Mouse (Mus musculus) G1E-ER4 (cell line): Measurements from ENCODE around the gene Eif1ax. TPM values are rescaled to one million over a fixed set of nuclear protein-coding genes. Genes with fewer than 3 reads are reported as not detected.

Source experiments
- GATA1 ChIP-seq: IDR thresholded peaks from one replicate; pipeline ENCODE4 v1.8.0; 2012; ENCODE audit warnings: low read length, inconsistent platforms
- polyA plus RNA-seq: library from polyadenylated mRNA; stranded (reverse); fragments of >175 nt; gene quantifications from 2 replicates; pipeline ENCODE4 v1.2.3, GENCODE M21; 2012

Eif1ax gene
- polyA plus RNA-seq = 727 and 748 TPM in 2 replicates

DNA sequence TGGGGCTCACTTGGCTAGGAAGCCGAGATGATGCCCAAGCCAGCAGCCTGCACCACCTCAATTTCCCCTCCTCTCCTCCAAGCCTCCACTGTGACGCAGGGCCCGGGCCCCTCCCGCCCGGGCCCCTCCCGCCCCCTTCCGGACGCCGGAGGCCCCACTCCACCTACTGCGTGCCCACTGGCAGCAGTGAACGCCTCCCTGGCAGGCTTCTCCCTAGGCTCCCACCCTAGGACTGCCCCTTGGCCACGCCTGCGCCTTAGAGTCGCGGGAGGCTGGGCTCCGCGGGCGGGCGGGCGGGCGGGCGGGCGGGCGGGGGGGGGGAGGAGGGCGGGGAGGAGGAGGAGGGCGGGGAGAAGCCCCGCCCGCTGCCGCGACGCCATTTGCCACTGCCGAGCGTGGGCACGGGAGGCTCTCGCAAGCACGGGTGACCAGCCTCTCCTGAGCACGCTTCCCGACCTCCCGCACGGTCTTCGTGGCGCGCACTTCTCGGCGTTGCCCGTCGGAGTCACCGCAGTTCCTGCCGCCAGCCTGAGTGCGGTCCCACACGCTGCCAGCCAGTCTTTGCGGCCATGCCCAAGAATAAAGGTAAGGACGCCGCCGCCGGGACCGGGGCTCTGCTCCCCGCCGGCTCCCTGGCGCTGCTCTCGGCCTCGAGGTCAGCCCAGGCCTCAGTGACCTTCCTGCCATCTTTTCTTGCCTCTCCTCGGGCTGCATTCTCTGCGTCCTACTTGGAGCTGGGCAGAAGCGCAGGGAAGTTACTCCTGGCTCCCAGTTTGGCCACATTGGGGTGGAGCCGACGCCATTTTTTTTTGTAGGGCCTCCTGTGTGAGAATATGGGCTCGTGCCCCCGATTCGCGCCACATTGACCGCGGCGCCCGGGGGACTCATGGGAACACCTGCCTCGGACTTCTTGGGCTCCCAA lies at the start of gene Eif1ax:
TSS of gene Eif1ax (plus strand) at position 348 of the 922 bp plus-strand sequence.
- no peak for TF ChIP-seq GATA1

GRCm38 (mm10) chrX:159364506-159364905 lies 7.5 kb upstream of the Eif1ax start:
- no peak for TF ChIP-seq GATA1

DNA sequence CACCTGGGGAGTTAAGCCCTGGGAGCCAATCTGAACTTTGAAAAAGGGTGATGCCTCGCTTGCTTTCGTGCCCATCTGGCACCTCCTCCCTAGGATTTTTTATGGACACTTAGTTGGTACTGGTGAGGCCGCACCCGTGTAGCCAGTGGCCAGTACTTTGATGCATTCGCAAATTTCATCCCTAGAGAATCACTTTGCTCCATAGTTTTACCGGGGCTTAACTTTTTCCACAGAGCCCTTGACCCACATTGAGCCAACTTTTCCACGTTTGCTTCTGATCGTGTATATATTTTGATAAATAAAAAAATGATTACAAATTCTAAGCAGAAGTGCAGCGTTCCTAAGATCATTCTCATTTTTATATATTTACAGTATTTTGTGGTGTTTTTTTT lies 771 bp downstream of the Eif1ax start:
- no peak for TF ChIP-seq GATA1

DNA sequence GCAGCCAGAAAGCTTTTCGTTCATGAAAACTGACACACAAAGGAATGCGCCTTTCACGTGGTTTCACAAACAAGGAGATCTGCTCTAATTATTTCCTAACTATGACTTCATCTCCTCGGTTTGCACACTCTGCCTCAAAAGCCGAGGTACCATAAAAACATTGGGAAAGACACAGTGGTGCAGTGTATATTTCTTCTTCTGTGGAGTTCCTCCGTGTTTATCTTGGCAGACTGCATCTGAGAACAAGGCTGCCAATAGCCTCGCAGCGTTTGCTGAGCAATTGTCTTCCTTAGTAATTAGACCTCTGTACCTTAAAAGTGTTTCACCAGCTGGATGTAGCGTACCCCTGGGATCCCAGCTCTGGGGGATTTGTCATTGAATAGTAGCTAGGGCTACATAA lies 15.1 kb downstream of the Eif1ax start:
- no peak for TF ChIP-seq GATA1

- TF ChIP-seq GATA1 = no peak
Measured at GRCm38 (mm10) chrX:159388953-159389352, 17.0 kb downstream of the Eif1ax start.

DNA sequence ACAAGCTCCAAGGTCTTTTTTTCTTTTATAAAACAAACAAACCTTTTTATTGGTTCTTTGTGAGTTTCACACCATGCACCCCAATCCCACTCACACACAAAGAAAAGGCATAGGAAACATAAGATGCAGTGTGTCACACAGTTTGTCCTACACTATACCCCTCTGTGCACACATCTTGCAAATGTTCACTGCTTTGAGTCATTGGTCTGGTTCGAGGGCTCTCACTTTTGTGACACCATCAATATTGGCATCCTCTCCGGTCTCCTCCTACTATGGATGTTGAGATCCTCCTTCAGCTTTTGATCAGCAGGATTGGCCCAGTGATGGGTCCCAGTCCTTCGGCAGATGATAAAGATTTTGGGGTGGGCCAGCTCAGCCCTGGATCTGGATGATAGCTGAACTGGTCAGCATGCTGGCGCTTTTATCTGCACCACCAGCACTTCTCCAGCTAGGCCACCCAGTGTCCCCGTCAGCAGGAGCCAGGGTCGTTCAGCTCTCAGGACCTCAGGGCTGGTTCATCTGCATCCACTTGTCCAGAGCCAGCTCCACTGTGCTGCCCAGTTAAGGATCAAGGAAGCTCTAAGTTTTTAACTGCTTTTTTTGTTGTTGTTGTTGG lies 18.5 kb downstream of the Eif1ax start:
- TF ChIP-seq GATA1 = no peak

GRCm38 (mm10) chrX:159391239-159391638 lies 19.3 kb downstream of the Eif1ax start:
- TF ChIP-seq GATA1 = no peak

DNA sequence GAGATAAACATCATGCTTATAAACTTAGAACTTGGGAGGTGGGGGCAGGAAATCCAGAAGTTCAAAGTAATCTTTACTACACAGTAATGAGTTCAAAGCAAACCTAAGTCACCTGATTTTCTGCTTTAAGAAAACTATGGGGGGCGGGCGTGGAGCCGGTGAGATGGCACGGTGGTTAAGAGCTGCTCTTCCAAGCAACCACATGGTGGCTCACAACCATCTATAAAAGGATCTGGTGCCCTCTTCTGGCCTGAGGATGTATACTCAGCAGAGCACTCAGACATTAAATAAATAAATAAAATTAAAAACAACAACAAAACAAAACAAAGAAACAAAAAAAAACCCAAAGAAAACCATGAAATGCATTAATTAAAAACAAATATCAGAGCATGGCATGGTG lies 37.3 kb downstream of the Eif1ax start:
- no peak for TF ChIP-seq GATA1

DNA sequence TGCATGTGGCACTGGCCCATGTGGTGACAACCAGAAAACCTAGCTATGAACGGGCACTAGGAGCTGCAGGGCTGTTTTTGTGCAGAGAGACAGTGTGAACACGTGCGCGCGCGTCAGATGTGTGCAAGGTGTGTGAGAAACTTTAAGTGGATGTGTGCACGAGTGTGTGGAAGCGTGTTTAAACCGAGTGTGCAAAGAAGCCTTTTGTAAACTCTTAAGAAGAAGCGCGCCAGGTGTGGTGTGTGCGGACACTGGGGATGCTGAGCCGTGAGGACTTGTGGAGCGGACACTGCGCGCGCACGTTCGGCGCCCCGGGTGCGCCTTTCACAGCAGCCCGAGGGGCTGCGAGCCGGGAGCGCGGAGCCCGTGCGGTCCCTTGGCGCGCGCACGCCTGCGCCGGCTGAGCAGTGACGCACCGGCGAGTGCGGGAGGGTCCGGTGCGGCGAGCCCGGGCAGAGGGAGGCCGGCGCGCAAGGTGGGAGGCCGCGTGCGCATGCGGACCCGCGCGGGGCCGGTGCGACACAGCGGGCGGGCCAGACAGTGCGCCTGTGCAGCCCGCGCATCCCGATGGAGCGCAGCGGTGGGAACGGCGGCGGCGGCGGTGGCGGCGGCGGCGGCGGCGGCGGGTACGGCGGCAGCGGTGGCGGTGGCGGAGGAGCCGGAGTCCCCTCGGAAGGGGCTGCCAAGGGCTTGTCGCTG lies 42.3 kb downstream of the Eif1ax start, which contains the start of gene Map7d2:
TSS of gene Map7d2 (plus strand) at position 443 of the 699 bp plus-strand sequence.
- TF ChIP-seq GATA1 = no peak

GRCm38 (mm10) chrX:159414829-159415673 lies 43.1 kb downstream of the Eif1ax start:
- no peak for TF ChIP-seq GATA1

Other genes with a start within 250 kb of the Eif1ax start
- gene Rps6ka3, start 161.9 kb upstream of the Eif1ax start, polyA plus RNA-seq = 4.4 and 5.7 TPM in 2 replicates
- gene Map7d2, start 42.4 kb downstream of the Eif1ax start, polyA plus RNA-seq = not detected in 2 replicates
- 2.2 and 3.8 TPM in 2 replicates for gene Bclaf3, start 154.5 kb downstream of the Eif1ax start, polyA plus RNA-seq